Mouse (Mus musculus): Measurements from ENCODE around the gene Acvr1.

GRCm38 (mm10) chr2:58544368-58544767 lies 22.6 kb downstream of the Acvr1 start:
- TF ChIP-seq POLR2A (IDR thresholded peaks at IDR 0.05; ENCODE audit: insufficient read depth, low read length), result no peak
- no peak for TF ChIP-seq CTCF (IDR thresholded peaks at IDR 0.05; ENCODE audit: low read depth, low read length)
